Mouse (Mus musculus): Measurements from ENCODE around the gene Hist1h2bg.

The Hist1h2bg gene

DNA sequence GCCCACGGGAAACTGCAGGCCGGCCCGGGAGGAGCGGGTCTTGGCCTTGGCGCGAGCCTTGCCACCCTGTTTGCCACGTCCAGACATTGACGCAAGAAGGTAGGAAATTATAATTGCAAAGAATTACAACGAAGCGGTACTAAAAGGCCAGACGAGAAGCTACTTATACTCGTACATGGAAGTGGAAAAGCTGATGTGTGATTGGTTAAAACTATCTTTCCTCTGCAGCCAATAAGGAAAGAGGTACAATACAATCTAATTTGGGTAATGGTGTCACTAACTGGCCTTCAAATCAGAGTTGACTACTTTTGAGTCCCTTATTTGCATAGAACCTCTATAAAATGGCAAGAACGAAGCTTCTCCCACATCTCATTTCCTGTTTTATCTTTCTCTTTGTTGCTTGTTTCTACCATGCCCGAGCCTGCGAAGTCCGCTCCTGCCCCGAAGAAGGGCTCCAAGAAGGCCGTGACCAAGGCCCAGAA, at the start of gene Hist1h2bg, which contains the start of gene Hist1h2ae:
Hist1h2bg (plus strand) TSS at position 375 of the 482 bp plus-strand sequence.
Hist1h2ae (minus strand) TSS at position 199 of the 482 bp plus-strand sequence.
- in situ Hi-C loops (cut with MboI, MseI), result loop anchor here (10.0 kb wide), 1 partner anchor 1856 kb away; the partner anchor contains the start of genes Hist1h2ai, Hist1h2bl and Hist1h3h

DNA sequence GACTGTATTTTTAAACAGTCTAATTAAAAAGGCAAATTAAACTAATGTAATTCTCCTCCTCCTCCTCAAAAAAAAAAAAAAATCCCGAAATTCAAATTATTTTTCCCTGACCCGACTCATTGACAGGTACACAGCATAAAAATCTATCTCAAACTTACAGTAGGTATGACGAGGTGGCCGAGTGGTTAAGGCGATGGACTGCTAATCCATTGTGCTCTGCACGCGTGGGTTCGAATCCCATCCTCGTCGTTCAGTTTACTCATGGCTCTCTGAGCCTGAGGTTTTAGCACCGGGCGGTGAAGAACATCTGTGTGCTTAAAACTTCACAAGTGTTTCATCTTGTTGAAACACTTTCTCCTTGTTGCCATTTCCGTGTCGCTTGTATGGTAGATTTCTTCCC, 49.5 kb upstream of the Hist1h2bg start:
- in situ Hi-C loops (cut with MboI, MseI), result loop anchor here (5.0 kb wide), 1 partner anchor 1604 kb away; no protein-coding TSS in a partner anchor

- in situ Hi-C loops (cut with MboI, MseI), result loop anchor here (5.0 kb wide), 1 partner anchor 1607 kb away; no protein-coding TSS in a partner anchor
These were observed 47.2 kb upstream of the Hist1h2bg start for GRCm38 (mm10) chr13:23523976-23524375.

- in situ Hi-C loops (cut with MboI, MseI), result loop anchor here (5.0 kb wide), 2 partner anchors 227 to 1607 kb away; no protein-coding TSS in a partner anchor
These were observed 46.5 kb upstream of the Hist1h2bg start for GRCm38 (mm10) chr13:23524654-23525053.

DNA sequence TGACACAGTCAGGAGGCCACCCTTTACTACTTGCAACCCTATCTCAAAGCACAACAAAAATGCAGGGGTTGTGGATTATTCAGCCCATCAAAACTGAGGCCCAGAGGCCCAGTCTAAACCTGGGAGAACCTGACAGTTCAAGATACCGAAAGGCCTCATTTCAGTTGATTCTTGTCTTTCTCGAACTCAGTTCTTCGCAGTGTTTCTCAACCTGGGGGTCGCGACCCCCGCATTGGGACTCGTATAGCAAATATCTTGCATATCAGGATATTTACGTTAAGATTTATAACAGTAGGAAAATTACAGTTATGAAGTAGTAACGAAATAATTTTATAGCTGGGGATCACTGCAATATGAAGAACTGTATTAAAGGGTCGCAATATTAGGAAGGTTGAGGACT, 45.3 kb upstream of the Hist1h2bg start:
- in situ Hi-C loops (cut with MboI, MseI), result loop anchor here (5.0 kb wide), 1 partner anchor 229 kb away; no protein-coding TSS in a partner anchor

DNA sequence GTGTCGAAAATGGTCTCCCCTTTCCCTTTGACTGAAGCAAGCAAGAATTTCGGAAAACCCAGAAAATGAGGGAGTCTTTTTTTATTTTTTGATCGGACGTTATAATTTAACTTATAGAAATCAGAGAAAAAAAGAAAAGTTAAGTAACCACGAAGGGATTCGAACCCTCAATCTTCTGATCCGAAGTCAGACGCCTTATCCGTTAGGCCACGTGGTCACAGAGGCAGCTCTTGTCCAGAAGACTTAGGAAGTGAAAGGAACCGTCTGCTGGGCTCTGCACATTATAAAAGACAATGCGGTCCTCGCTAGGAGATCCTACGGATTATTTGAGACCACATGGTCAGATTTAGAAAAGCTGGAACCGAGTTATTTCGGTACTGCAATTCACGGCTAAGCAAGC, 44.9 kb upstream of the Hist1h2bg start:
- in situ Hi-C loops (cut with MboI, MseI), result loop anchor here (5.0 kb wide), 1 partner anchor 229 kb away; no protein-coding TSS in a partner anchor

- in situ Hi-C loops (cut with MboI, MseI), result loop anchor here (5.0 kb wide), 1 partner anchor 232 kb away; no protein-coding TSS in a partner anchor
These were observed 42.2 kb upstream of the Hist1h2bg start for GRCm38 (mm10) chr13:23529005-23529404.

GRCm38 (mm10) chr13:23529480-23530165, 41.6 kb upstream of the Hist1h2bg start:
- in situ Hi-C loops (cut with MboI, MseI), result loop anchor here (5.0 to 10.0 kb wide), 2 partner anchors 232 to 1485 kb away; partner anchors contain the start of genes Hist1h2ag, Hist1h2bj and Hist1h4i

GRCm38 (mm10) chr13:23530181-23530900, 40.9 kb upstream of the Hist1h2bg start:
- in situ Hi-C loops (cut with MboI, MseI), result loop anchor here (10.0 kb wide), 1 partner anchor 1486 kb away; the partner anchor contains the start of genes Hist1h2ag, Hist1h2bj and Hist1h4i

DNA sequence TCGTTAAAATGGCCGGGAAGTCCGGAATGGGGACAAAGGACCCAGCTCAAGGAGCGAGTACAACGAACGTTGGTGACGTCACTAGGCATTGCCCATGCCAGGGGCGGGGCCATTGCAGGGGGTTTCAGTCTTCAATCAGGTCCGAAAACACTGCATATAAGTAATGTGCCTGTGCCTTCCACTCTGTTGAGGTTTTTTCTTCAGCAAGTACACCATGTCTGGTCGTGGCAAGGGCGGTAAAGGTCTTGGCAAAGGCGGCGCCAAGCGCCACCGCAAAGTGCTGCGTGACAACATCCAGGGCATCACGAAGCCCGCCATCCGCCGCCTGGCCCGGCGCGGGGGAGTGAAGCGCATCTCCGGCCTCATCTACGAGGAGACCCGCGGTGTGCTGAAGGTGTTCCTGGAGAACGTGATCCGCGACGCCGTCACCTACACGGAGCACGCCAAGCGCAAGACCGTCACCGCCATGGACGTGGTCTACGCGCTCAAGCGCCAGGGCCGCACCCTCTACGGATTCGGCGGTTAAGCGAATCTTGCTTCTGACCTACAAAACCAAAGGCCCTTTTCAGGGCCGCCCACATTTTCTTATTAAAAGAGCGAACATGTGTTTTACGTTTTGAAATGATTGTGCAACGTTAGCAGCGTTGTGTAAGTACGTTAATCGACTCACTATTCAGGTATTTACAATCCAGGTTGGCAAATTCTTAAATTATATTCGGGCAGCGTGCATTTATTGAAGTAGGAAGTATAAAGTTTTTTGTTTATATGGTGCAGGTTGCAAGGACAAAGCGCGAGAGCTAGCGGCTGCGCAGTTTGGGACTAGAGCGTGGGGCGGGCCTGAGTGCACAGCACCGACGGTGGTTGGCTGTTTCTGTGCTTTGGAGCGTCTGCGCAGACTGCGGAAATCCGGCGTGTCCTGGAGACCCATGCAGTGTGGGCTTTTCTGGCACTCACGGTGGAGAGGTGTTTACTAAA, 40.0 kb upstream of the Hist1h2bg start, which contains the start of gene Hist1h4h:
Hist1h4h (plus strand) TSS at position 150 of the 975 bp plus-strand sequence.
- in situ Hi-C loops (cut with MboI, MseI), result loop anchor here (10.0 kb wide), 1 partner anchor 1486 kb away; the partner anchor contains the start of genes Hist1h2ag, Hist1h2bj and Hist1h4i

DNA sequence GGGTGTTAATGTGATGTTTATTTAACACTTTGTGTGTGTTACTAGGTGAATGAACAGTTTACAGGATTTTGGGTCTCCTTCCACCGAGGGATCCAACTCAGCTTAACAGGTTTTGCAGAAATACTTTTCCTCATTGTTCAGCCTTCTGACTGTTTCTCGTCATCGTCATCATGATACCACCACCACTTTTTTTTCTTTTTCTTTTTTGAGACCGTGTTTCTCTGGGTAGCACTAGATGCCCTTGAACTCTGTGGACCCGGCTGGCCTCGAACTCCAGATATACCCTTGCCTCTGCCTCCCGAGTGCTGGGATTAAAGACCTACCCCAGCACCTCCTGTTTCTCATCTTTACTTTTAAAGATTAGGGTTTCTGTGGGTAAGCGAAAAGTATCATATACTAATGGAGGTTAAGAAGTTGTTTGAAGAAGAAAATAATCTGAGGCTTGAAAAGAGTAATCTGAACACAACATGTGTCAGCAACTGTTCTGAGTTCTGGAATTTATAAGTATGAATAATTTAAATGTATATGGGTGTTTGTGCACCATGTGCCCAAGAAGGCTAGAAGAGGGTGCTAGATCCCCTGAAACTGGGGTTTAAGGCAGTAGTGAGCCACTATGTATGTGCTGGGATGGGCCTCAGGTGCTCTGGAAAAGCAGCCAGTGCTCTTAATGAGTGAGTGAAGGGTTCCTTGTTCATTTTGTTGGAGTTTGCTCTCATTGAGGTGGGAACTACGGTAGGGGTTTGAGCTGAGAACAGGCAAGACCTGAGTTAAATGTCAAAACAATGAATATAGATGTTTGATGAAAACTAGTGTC, 38.7 kb upstream of the Hist1h2bg start:
- in situ Hi-C loops (cut with MboI, MseI), result loop anchor here (10.0 kb wide), 1 partner anchor 1488 kb away; the partner anchor contains the start of genes Hist1h2ag, Hist1h2bj and Hist1h4i

DNA sequence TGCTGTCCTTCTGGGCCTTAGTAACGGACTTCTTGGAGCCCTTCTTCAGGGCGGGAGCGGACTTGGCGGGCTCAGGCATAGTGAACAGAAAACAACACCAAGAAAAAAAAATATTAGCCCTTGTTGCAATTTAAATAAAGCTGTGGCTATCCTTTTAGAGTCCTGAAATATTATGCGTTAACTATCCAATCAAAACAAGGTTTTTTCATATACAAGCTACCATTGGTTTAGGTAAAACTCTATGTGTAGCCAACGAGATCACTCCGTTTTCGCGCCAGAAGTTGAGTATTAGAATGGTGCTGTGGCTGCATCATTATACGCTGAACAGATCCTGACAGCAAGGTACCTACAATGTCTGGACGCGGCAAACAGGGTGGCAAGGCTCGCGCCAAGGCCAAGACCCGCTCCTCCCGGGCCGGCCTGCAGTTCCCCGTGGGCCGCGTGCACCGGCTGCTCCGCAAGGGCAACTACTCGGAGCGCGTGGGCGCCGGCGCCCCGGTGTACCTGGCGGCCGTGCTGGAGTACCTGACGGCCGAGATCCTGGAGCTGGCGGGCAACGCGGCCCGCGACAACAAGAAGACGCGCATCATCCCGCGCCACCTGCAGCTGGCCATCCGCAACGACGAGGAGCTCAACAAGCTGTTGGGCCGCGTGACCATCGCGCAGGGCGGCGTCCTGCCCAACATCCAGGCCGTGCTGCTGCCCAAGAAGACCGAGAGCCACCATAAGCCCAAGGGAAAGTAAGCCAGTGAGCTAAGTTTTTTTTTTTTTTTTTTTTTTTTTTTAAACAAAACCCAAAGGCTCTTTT, 37.4 kb upstream of the Hist1h2bg start, which contains the start of gene Hist1h2af:
Hist1h2af (plus strand) TSS at position 347 of the 808 bp plus-strand sequence.
- in situ Hi-C loops (cut with MboI, MseI), result loop anchor here (10.0 kb wide), 1 partner anchor 1489 kb away; the partner anchor contains the start of genes Hist1h2ag, Hist1h2bj and Hist1h4i

- in situ Hi-C loops (cut with MboI, MseI), result loop anchor here (10.0 kb wide), 1 partner anchor 1490 kb away; the partner anchor contains the start of genes Hist1h2ag, Hist1h2bj and Hist1h4i
These were observed 36.6 kb upstream of the Hist1h2bg start for GRCm38 (mm10) chr13:23534368-23535131.

- in situ Hi-C loops (cut with MboI, MseI), result loop anchor here (10.0 kb wide), 1 partner anchor 1491 kb away; the partner anchor contains the start of genes Hist1h2ag, Hist1h2bj and Hist1h4i
These were observed 35.8 kb upstream of the Hist1h2bg start, which contains the start of gene Hist1h3g for GRCm38 (mm10) chr13:23535137-23536075. Gene Hist1h3g, plus strand, starts transcription at chr13:23535422.

DNA sequence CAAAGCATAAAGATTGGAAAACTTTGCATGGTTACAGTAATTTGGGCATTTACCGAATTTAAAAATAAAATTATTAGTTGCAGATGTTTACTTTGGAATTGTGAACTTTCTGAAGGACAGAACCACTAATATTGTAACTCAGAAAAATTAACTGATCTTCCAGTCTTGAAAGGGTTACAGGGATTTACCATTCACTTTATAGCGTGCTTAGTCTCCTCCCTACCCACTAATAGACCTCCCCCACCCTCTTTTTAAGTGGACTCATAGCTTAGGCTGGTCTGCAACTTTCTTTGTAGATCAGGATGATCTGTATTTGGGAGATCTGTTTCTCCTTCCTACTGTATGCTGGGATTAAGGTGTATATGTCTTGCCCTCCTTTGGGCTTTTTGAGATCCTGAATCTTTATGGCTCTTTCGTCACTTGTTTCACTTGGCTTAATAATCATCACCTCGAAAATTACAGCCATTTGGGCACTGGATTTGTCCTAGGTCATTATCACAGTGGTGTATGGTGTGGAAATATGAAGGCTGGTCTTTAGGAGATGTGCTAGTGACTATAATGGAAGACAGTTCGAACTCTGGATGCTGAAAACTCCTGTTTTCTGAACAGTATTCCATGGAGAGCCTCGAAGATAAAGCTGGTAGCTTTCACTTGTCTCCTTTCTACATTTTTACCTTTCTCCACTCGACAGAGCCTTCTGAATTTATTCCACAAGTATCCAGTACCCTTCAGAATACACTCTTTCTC, 34.9 kb upstream of the Hist1h2bg start:
- in situ Hi-C loops (cut with MboI, MseI), result loop anchor here (10.0 kb wide), 1 partner anchor 1491 kb away; the partner anchor contains the start of genes Hist1h2ag, Hist1h2bj and Hist1h4i

Measured in T-helper 2 cell (primary cell).